ENCODE assay signal across 30 mouse cellular contexts in genomic region chr7:56112999-56113398, GRCm38 (mm10).
DNase-seq lines count a peak whose midpoint lies in the region; ATAC-seq lines count a peak whose summit lies in the region.
"Had no signal": no experiment of that assay in that cellular context is flagged by ENCODE, and none has a peak within 500 bp of the region (broad histone marks: within the 10 kb centered on the region; RNA-seq: fewer than 3 reads in every experiment).

No protein-coding gene starts in this region.

- no peaks in the 10 kb centered on the region for H3K9me3 ChIP-seq in kidney, embryonic 16.5 days (ENCODE audit: low read length)
- H3K9me3 ChIP-seq: embryonic facial prominence, embryonic 12.5 days; embryonic facial prominence, embryonic 15.5 days; G1E; heart, embryonic 12.5 days; heart, embryonic 15.5 days had no signal

- H3K4me1 ChIP-seq in kidney, embryonic 16.5 days (ENCODE audit: insufficient read depth, low read length): no peaks in the 10 kb centered on the region
- H3K4me1 ChIP-seq: embryonic facial prominence, embryonic 12.5 days; embryonic facial prominence, embryonic 15.5 days; heart, embryonic 15.5 days had no signal

- H3K27me3 ChIP-seq in kidney, embryonic 16.5 days (ENCODE audit: insufficient read depth, low read length): no peaks in the 10 kb centered on the region
- H3K27me3 ChIP-seq: CH12.LX; embryonic facial prominence, embryonic 12.5 days; embryonic facial prominence, embryonic 15.5 days; heart, embryonic 12.5 days; heart, embryonic 15.5 days had no signal

- H3K4me2 ChIP-seq in kidney, embryonic 16.5 days (replicated peaks; ENCODE audit: low read depth, low read length): no peak overlapping the region
- H3K4me2 ChIP-seq: embryonic facial prominence, embryonic 12.5 days; embryonic facial prominence, embryonic 15.5 days; heart, embryonic 12.5 days; heart, embryonic 15.5 days; hindbrain, embryonic 14.5 days had no signal

- 88% methylated on average over 6 of the region's 6 CpGs for WGBS in kidney, embryonic 16.5 days

- no peak overlapping the region for H3K9ac ChIP-seq in kidney, embryonic 16.5 days (replicated peaks; ENCODE audit: low read length)
- H3K9ac ChIP-seq: embryonic facial prominence, embryonic 12.5 days; embryonic facial prominence, embryonic 15.5 days; forebrain, postnatal 0 days; heart, embryonic 12.5 days; heart, embryonic 15.5 days; hindbrain, embryonic 14.5 days had no signal

- no peak overlapping the region for H3K4me3 ChIP-seq in kidney, embryonic 16.5 days (ENCODE audit: low read length)
- H3K4me3 ChIP-seq: embryonic facial prominence, embryonic 12.5 days; embryonic facial prominence, embryonic 15.5 days; gastrocnemius, adult 2 months; heart, embryonic 12.5 days; heart, embryonic 15.5 days had no signal

- ATAC-seq in kidney, embryonic 16.5 days (ENCODE audit: low FRiP score, low TSS enrichment): no peak
- ATAC-seq: forebrain, embryonic 14.5 days; forebrain, postnatal 0 days; hindbrain, postnatal 0 days; inflammation-experienced regulatory T-cells, adult 6 months had no signal

- H3K27ac ChIP-seq in kidney, embryonic 16.5 days (ENCODE audit: low read length): no peak overlapping the region
- H3K27ac ChIP-seq: embryonic facial prominence, embryonic 12.5 days; embryonic facial prominence, embryonic 15.5 days; gastrocnemius, adult 2 months; heart, embryonic 15.5 days; hindbrain, embryonic 14.5 days; hindbrain, postnatal 0 days had no signal

- peak; percentile 10 for DNase-seq in kidney, adult 11 months
- peak; percentile 41 for DNase-seq in ovary, adult 18-20 months (ENCODE audit: low spot score)
- no peak for DNase-seq in ovary, postnatal 10 days (ENCODE audit: low spot score)
- DNase-seq in 3T3-L1 (ENCODE audit: low read depth, low spot score): peak; percentile 1
- no peak for DNase-seq in cerebellum, postnatal 10 days
- DNase-seq: adrenal gland, adult 2 months; adrenal gland, postnatal 14 days; B cell, adult 2 months; cerebellum, adult 11 months; cerebellum, adult 2 months; cerebellum, adult 9-11 months; cerebellum, postnatal 36 days; embryo, embryonic 11 days; forebrain, postnatal 0 days; gastrocnemius, adult 2 months; gastrocnemius, postnatal 14 days; heart, adult 18-20 months; heart, postnatal 10 days; heart, postnatal 4 days had no signal

- H3K36me3 ChIP-seq in kidney, embryonic 16.5 days (ENCODE audit: insufficient read depth, low read length): peaks cover 20% of the 10 kb centered on the region

Comparison
In these comparisons a context has a peak if more than half of its experiments do, and no peak if none do; other contexts are left out.
1. DNase-seq: peak in kidney, adult 11 months (single experiment), ovary, adult 18-20 months (single experiment) and 3T3-L1 (single experiment); none in ovary, postnatal 10 days (single experiment) and cerebellum, postnatal 10 days (0 of 2).